Mouse (Mus musculus): ENCODE results near the gene Popdc2. TPM values are rescaled to one million over a fixed set of nuclear protein-coding genes. Genes with fewer than 3 reads are reported as not detected.
A peak's percentile ranks its signal among the peaks of the same experiment; 100 is the strongest.

The Popdc2 gene
- total and polyA plus RNA-seq, 2 experiments from 2014 or later = 675 to 982 TPM

GRCm38 (mm10) chr16:38371705-38372296 lies 9.8 kb downstream of the Popdc2 start:
- TF ChIP-seq CTCF (IDR thresholded peaks at IDR 0.05; ENCODE audit: low read depth) (no peak), EP300 (IDR thresholded peaks at IDR 0.05; ENCODE audit: low read depth) (no peak)
- DNase-seq (ENCODE audit: low spot score) (no peak), ATAC-seq (ENCODE audit: insufficient read depth, low read depth) (no peak)
- Histone ChIP-seq H3K36me3 (replicated peaks; ENCODE audit: control insufficient read depth, insufficient read depth, low read length) (peaks cover 71% of the 10 kb centered on the region), H3K4me3 (ENCODE audit: low read depth, low read length) (no peak overlapping the region), H3K9me3 (replicated peaks; ENCODE audit: control insufficient read depth, low read length) (no peaks in the 10 kb centered on the region), H3K4me1 (ENCODE audit: control insufficient read depth, insufficient read depth) (peaks cover 38% of the 10 kb centered on the region), H3K27ac (ENCODE audit: low read depth) (peak overlapping the region; percentile 34; the same call in 1 of the 2 replicates), H3K27me3 (ENCODE audit: control insufficient read depth, insufficient read depth, low read length) (no peaks in the 10 kb centered on the region), H3K4me2 (ENCODE audit: low read depth, low read length) (peak overlapping the region; percentile 34), H3K9ac (replicated peaks; ENCODE audit: low read depth, low read length) (0 out of 2 replicates have a peak overlapping the region, but pooled peaks have one; percentile 33)
- 59% methylated on average over 15 of the region's 15 CpGs for WGBS

DNA sequence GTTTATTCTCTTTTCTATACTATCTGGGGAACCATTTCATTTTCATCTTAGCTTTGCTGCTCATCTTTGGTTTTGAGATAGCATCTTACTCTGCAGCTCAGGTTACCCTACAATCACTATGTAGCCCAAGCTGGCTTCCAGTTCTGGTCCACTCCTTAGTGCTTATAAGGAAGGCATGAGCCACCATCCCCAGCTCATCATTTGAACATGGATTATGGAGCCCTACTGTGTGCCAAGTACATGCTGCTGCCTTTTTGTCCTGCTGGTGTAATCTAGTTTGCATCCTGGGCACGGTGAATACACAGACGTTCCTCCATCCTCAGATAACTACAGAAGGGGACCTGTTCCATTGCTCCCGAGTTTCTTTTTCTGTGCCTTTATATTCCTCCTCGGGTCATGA lies 10.9 kb downstream of the Popdc2 start:
- 53% methylated on average over 4 of the region's 4 CpGs for WGBS
- Histone ChIP-seq H3K27me3 (ENCODE audit: control insufficient read depth, insufficient read depth, low read length) (no peaks in the 10 kb centered on the region), H3K4me2 (ENCODE audit: low read depth, low read length) (no peak overlapping the region; the same call in 1 of the 2 replicates), H3K27ac (ENCODE audit: low read depth) (0 out of 2 replicates have a peak overlapping the region, but pooled peaks have one; percentile 34), H3K36me3 (replicated peaks; ENCODE audit: control insufficient read depth, insufficient read depth, low read length) (peaks cover 82% of the 10 kb centered on the region), H3K4me1 (ENCODE audit: control insufficient read depth, insufficient read depth) (peaks cover 38% of the 10 kb centered on the region), H3K9me3 (replicated peaks; ENCODE audit: control insufficient read depth, low read length) (no peaks in the 10 kb centered on the region), H3K4me3 (ENCODE audit: low read depth, low read length) (no peak overlapping the region), H3K9ac (replicated peaks; ENCODE audit: low read depth, low read length) (no peak overlapping the region)
- DNase-seq (ENCODE audit: low spot score) = peak; percentile 5
- TF ChIP-seq EP300 (IDR thresholded peaks at IDR 0.05; ENCODE audit: low read depth) = no peak
- TF ChIP-seq CTCF (IDR thresholded peaks at IDR 0.05; ENCODE audit: low read depth) = no peak
- ATAC-seq (ENCODE audit: insufficient read depth, low read depth) = no peak

DNA sequence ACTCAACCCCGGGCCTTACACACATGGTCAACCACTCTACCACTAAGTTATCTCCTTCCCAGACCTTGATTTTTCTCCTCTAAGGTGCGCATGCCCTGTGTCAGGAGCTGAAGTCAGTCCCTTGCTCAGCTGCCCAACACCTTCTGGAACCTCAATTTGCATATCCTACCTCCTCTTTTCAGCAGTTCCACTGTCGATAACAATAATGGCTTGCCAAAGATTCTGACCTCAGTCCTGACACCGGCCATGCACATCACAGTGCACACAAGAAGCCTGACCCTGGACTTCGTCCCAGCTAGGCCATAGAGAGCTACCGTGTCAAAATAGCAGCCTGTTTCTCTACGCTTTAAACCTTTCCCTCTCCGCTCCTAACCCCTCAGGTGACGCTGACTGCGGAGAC lies 11.4 kb downstream of the Popdc2 start:
- Histone ChIP-seq H3K4me2 (ENCODE audit: low read depth, low read length) (no peak overlapping the region; the same call in 1 of the 2 replicates), H3K27ac (ENCODE audit: low read depth) (no peak overlapping the region), H3K4me1 (ENCODE audit: control insufficient read depth, insufficient read depth) (peaks cover 38% of the 10 kb centered on the region), H3K4me3 (ENCODE audit: low read depth, low read length) (0 out of 2 replicates have a peak overlapping the region, but pooled peaks have one; percentile 4), H3K36me3 (replicated peaks; ENCODE audit: control insufficient read depth, insufficient read depth, low read length) (peaks cover 85% of the 10 kb centered on the region), H3K9ac (replicated peaks; ENCODE audit: low read depth, low read length) (no peak overlapping the region), H3K9me3 (replicated peaks; ENCODE audit: control insufficient read depth, low read length) (no peaks in the 10 kb centered on the region), H3K27me3 (ENCODE audit: control insufficient read depth, insufficient read depth, low read length) (no peaks in the 10 kb centered on the region)
- DNase-seq (ENCODE audit: low spot score) (peak; percentile 29), ATAC-seq (ENCODE audit: insufficient read depth, low read depth) (0 out of 2 replicates have a peak, but pooled peaks have one; percentile 3)
- 45% methylated on average over 10 of the region's 10 CpGs for WGBS
- TF ChIP-seq EP300 (IDR thresholded peaks at IDR 0.05; ENCODE audit: low read depth) (no peak), CTCF (IDR thresholded peaks at IDR 0.05; ENCODE audit: low read depth) (no peak)

GRCm38 (mm10) chr16:38373941-38374340 lies 11.9 kb downstream of the Popdc2 start:
- no peaks in the 10 kb centered on the region for H3K9me3 ChIP-seq (replicated peaks; ENCODE audit: control insufficient read depth, low read length)
- WGBS = 70% methylated on average over 16 of the region's 16 CpGs
- H3K27ac ChIP-seq (ENCODE audit: low read depth) = peak overlapping the region; percentile 43; the same call in 1 of the 2 replicates
- no peak overlapping the region for H3K9ac ChIP-seq (replicated peaks; ENCODE audit: low read depth, low read length)
- TF ChIP-seq CTCF (IDR thresholded peaks at IDR 0.05; ENCODE audit: low read depth) = no peak
- no peak for TF ChIP-seq EP300 (IDR thresholded peaks at IDR 0.05; ENCODE audit: low read depth)
- H3K36me3 ChIP-seq (replicated peaks; ENCODE audit: control insufficient read depth, insufficient read depth, low read length) = peaks cover 90% of the 10 kb centered on the region
- H3K4me1 ChIP-seq (ENCODE audit: control insufficient read depth, insufficient read depth) = peaks cover 37% of the 10 kb centered on the region
- no peaks in the 10 kb centered on the region for H3K27me3 ChIP-seq (ENCODE audit: control insufficient read depth, insufficient read depth, low read length)
- peak; percentile 5 for DNase-seq (ENCODE audit: low spot score)
- ATAC-seq (ENCODE audit: insufficient read depth, low read depth) = no peak
- peak overlapping the region; percentile 29 for H3K4me2 ChIP-seq (ENCODE audit: low read depth, low read length)
- peak overlapping the region; percentile 4; the same call in 1 of the 2 replicates for H3K4me3 ChIP-seq (ENCODE audit: low read depth, low read length)

GRCm38 (mm10) chr16:38374379-38375140 lies 12.6 kb downstream of the Popdc2 start:
- WGBS = 54% methylated on average over 10 of the region's 10 CpGs
- H3K4me2 ChIP-seq (ENCODE audit: low read depth, low read length) = peak overlapping the region; percentile 29

More at GRCm38 (mm10) chr16:38374379-38375140, 12.6 kb downstream of the Popdc2 start:
- ATAC-seq (ENCODE audit: insufficient read depth, low read depth) (no peak), DNase-seq (ENCODE audit: low spot score) (peak; percentile 5)
- Histone ChIP-seq H3K4me3 (ENCODE audit: low read depth, low read length) (peak overlapping the region; percentile 4; the same call in 1 of the 2 replicates), H3K27me3 (ENCODE audit: control insufficient read depth, insufficient read depth, low read length) (no peaks in the 10 kb centered on the region), H3K4me1 (ENCODE audit: control insufficient read depth, insufficient read depth) (peaks cover 35% of the 10 kb centered on the region), H3K27ac (ENCODE audit: low read depth) (peak overlapping the region; percentile 49; the same call in 1 of the 2 replicates), H3K9ac (replicated peaks; ENCODE audit: low read depth, low read length) (0 out of 2 replicates have a peak overlapping the region, but pooled peaks have one; percentile 29), H3K36me3 (replicated peaks; ENCODE audit: control insufficient read depth, insufficient read depth, low read length) (peaks cover 87% of the 10 kb centered on the region), H3K9me3 (replicated peaks; ENCODE audit: control insufficient read depth, low read length) (no peaks in the 10 kb centered on the region)
- TF ChIP-seq CTCF (IDR thresholded peaks at IDR 0.05; ENCODE audit: low read depth) (no peak), EP300 (IDR thresholded peaks at IDR 0.05; ENCODE audit: low read depth) (no peak)

All from heart, postnatal 0 days (tissue).